Mouse (Mus musculus) bone marrow, adult 2 months (tissue): Measurements from ENCODE around the gene Cadm2.

Source experiments
- CTCF ChIP-seq: fragments of 200-500 bp; IDR thresholded peaks from 2 replicates; pipeline ENCODE4 v1.5.1; 2011; ENCODE audit warnings: low read length, control low read depth; ENCODE audit not compliant: control insufficient read depth, insufficient read depth
- POLR2A ChIP-seq: fragments of 200-500 bp; IDR thresholded peaks from 2 replicates; pipeline ENCODE4 v1.6.1; 2011; ENCODE audit warnings: low read depth, mild to moderate bottlenecking, control low read depth, low read length, borderline replicate concordance; ENCODE audit not compliant: control insufficient read depth

GRCm38 (mm10) chr16:67646930-67647329 lies 26.2 kb upstream of the Cadm2 start:
- TF ChIP-seq CTCF (no peak), POLR2A (no peak)
